Mouse (Mus musculus): ENCODE data around the gene Tagap. TPM values are rescaled to one million over a fixed set of nuclear protein-coding genes. Genes with fewer than 3 reads are reported as not detected.
"Not testable (repeated sequence)": the region's sequence is repeated elsewhere in the genome, so short reads cannot be mapped to it uniquely, and the experiment has no call there.

Gene Tagap
- total RNA-seq, 4 experiments from 2014 or later: 1.9 to 2.4 (median 2.1) TPM

- DNase-seq (ENCODE audit: low spot score in 2 of 2): not testable (repeated sequence)
Measured at GRCm38 (mm10) chr17:7968490-7968889, 42.7 kb downstream of the Tagap start.

- DNase-seq (ENCODE audit: low spot score in 2 of 2): not testable (repeated sequence)
Measured at GRCm38 (mm10) chr17:7969782-7970181, 44.0 kb downstream of the Tagap start.

GRCm38 (mm10) chr17:7983484-7983883 lies 57.7 kb downstream of the Tagap start:
- not testable (repeated sequence) for DNase-seq (ENCODE audit: low spot score in 2 of 2)

Other genes with a start within 250 kb of the Tagap start
- 10 to 100 TPM; 15.8 to 29.7 (median 18.6) TPM for gene Fndc1, start 98.7 kb upstream of the Tagap start, total RNA-seq (2022)
- gene Rsph3a, start 19.6 kb downstream of the Tagap start, total RNA-seq (2022): 10 to 100 TPM; 21.7 to 25.6 (median 23.4) TPM
- under 1 TPM in 2 of 4 experiments, not detected in 2; 0.15 to 0.54 TPM for gene Gm49673, start 221.8 kb downstream of the Tagap start, total RNA-seq (2022)
- 10 to 100 TPM; 15.2 to 21.7 (median 18.0) TPM for gene Rnaset2a, start 222.1 kb downstream of the Tagap start, total RNA-seq (2022)
- 10 to 100 TPM; 14.6 to 19.1 (median 15.8) TPM for gene Fgfr1op, start 239.5 kb downstream of the Tagap start, total RNA-seq (2022)

Measured in gastrocnemius, adult 8-10 months (tissue).